Mouse (Mus musculus): ENCODE measurements around the gene Slc41a2. TPM values are rescaled to one million over a fixed set of nuclear protein-coding genes. Genes with fewer than 3 reads are reported as not detected.

Slc41a2 gene
- polyA plus RNA-seq, 1 experiment from 2014 or later = 0.72 TPM

DNA sequence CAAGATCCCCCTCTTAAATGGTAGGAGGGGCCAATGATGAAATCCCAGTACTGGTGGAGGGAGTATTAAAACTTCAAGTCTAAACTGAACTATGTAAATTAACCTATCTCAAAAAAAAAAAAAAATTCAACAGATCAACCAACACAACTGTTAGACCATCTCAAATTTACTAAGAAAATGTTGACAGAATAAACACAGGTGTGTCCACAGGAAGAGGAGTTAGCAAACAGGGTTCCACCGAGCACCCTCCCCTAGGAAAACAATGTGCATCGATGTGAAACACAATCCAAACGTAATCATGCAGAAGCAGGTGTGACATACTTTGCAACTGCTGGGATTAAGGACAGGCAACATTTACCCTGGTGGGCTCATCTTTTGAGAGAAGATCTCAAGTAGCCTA lies 12.8 kb downstream of the Slc41a2 start:
- no peaks in the 10 kb centered on the region for H3K36me3 ChIP-seq (ENCODE audit: control insufficient read depth, insufficient read depth, low read length)
- no peak overlapping the region for H3K4me3 ChIP-seq (ENCODE audit: control insufficient read depth in 1 of 2, insufficient read depth in 1 of 2, low read depth in 1 of 2, low read length in 2 of 2)
- no peak overlapping the region for H3K27ac ChIP-seq (replicated peaks in 1 of 2; ENCODE audit: control insufficient read depth in 1 of 2, insufficient read depth in 1 of 2, low read depth in 2 of 2, low read length in 2 of 2)
- ATAC-seq (ENCODE audit: insufficient number of reproducible peaks, insufficient read depth, low FRiP score, low read depth) = no peak
- H3K9ac ChIP-seq (ENCODE audit: low read length) = no peak overlapping the region
- no peak overlapping the region for H3K4me2 ChIP-seq (ENCODE audit: low read length)
- no peaks in the 10 kb centered on the region for H3K27me3 ChIP-seq (ENCODE audit: control insufficient read depth, insufficient read depth, low read length)
- no peaks in the 10 kb centered on the region for H3K9me3 ChIP-seq (ENCODE audit: control insufficient read depth, low read length)
- WGBS = 77% methylated on average over 3 of the region's 3 CpGs
- H3K4me1 ChIP-seq (ENCODE audit: control insufficient read depth in 2 of 2, insufficient read depth in 2 of 2, low read length in 2 of 2) = no peaks in the 10 kb centered on the region

DNA sequence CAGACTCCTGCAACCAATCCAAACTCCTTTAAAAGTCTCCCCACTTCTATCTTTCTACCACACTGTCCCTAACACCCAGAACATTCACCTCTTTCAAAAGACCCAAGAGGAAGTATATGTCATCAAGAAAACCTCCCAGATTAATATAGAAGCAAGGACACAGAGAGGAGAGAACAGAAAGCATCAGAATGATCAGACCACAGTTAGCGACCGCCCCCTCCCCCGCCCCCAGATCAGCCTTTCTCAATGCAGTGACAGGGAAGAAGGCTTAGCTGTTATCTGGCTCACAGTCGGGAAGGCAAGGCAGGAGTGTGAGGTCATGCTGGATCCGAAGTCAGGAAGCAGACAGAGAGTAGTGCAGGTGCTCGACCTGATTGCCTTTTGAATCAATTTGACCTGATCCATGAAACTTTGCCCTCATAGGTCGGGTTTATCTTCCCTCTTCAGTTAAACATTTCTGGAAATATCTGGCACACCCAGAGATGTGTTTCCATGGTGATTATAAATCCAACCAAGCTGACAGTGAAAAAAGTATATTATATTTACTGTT lies 15.1 kb downstream of the Slc41a2 start:
- Histone ChIP-seq H3K4me2 (ENCODE audit: low read length) (no peak overlapping the region), H3K27me3 (ENCODE audit: control insufficient read depth, insufficient read depth, low read length) (no peaks in the 10 kb centered on the region), H3K9ac (ENCODE audit: low read length) (no peak overlapping the region), H3K9me3 (ENCODE audit: control insufficient read depth, low read length) (no peaks in the 10 kb centered on the region), H3K4me1 (ENCODE audit: control insufficient read depth in 2 of 2, insufficient read depth in 2 of 2, low read length in 2 of 2) (no peaks in the 10 kb centered on the region), H3K36me3 (ENCODE audit: control insufficient read depth, insufficient read depth, low read length) (no peaks in the 10 kb centered on the region), H3K27ac (replicated peaks in 1 of 2; ENCODE audit: control insufficient read depth in 1 of 2, insufficient read depth in 1 of 2, low read depth in 2 of 2, low read length in 2 of 2) (no peak overlapping the region), H3K4me3 (ENCODE audit: control insufficient read depth in 1 of 2, insufficient read depth in 1 of 2, low read depth in 1 of 2, low read length in 2 of 2) (no peak overlapping the region)
- ATAC-seq (ENCODE audit: insufficient number of reproducible peaks, insufficient read depth, low FRiP score, low read depth) = no peak
- 19% methylated on average over 7 of the region's 7 CpGs for WGBS

DNA sequence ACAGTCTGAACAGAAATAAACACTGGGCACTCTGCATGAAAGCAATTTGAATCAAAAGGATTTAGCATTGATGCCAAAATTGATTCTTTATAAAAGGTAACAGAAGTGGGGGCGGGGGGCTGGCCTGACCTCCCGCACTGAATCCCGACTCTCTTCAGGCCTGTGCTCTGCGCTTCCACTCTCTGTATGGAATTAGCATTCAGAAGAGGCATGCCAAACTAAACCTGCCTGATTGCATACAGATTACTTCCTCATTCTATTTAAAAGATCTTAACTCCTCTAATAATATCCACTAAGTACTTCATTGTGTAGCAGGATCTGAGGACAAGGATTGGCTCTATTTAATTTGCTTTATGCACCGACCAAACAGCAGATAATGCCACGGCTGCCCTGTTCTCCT lies 16.2 kb downstream of the Slc41a2 start:
- no peak for ATAC-seq (ENCODE audit: insufficient number of reproducible peaks, insufficient read depth, low FRiP score, low read depth)
- Histone ChIP-seq H3K27me3 (ENCODE audit: control insufficient read depth, insufficient read depth, low read length) (no peaks in the 10 kb centered on the region), H3K27ac (replicated peaks in 1 of 2; ENCODE audit: control insufficient read depth in 1 of 2, insufficient read depth in 1 of 2, low read depth in 2 of 2, low read length in 2 of 2) (no peak overlapping the region), H3K4me1 (ENCODE audit: control insufficient read depth in 2 of 2, insufficient read depth in 2 of 2, low read length in 2 of 2) (no peaks in the 10 kb centered on the region), H3K36me3 (ENCODE audit: control insufficient read depth, insufficient read depth, low read length) (no peaks in the 10 kb centered on the region), H3K4me2 (ENCODE audit: low read length) (no peak overlapping the region), H3K4me3 (ENCODE audit: control insufficient read depth in 1 of 2, insufficient read depth in 1 of 2, low read depth in 1 of 2, low read length in 2 of 2) (no peak overlapping the region), H3K9ac (ENCODE audit: low read length) (no peak overlapping the region), H3K9me3 (ENCODE audit: control insufficient read depth, low read length) (no peaks in the 10 kb centered on the region)
- WGBS = 76% methylated on average over 6 of the region's 6 CpGs

DNA sequence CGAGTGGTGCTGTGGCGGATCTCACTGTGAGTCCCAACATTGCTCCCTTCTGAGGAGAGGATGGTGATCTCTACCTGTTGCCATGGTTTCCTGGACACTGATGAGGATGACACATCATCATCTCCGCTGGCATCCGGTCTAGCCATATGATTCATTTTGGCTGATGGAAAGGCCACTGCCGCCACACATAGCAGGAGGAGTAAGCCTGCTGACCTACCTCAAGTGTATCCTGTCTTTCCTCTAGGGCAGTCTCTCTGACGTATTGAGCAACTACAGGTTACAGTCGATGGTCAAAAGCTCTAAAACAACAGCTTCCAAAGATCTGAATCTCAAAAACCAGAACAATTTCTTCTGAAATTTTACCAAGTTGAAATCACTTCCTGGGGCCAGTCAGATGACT lies 16.8 kb downstream of the Slc41a2 start:
- Histone ChIP-seq H3K27me3 (ENCODE audit: control insufficient read depth, insufficient read depth, low read length) (no peaks in the 10 kb centered on the region), H3K4me1 (ENCODE audit: control insufficient read depth in 2 of 2, insufficient read depth in 2 of 2, low read length in 2 of 2) (no peaks in the 10 kb centered on the region), H3K9ac (ENCODE audit: low read length) (no peak overlapping the region), H3K4me2 (ENCODE audit: low read length) (no peak overlapping the region), H3K27ac (replicated peaks in 1 of 2; ENCODE audit: control insufficient read depth in 1 of 2, insufficient read depth in 1 of 2, low read depth in 2 of 2, low read length in 2 of 2) (no peak overlapping the region), H3K4me3 (ENCODE audit: control insufficient read depth in 1 of 2, insufficient read depth in 1 of 2, low read depth in 1 of 2, low read length in 2 of 2) (no peak overlapping the region), H3K9me3 (ENCODE audit: control insufficient read depth, low read length) (no peaks in the 10 kb centered on the region), H3K36me3 (ENCODE audit: control insufficient read depth, insufficient read depth, low read length) (no peaks in the 10 kb centered on the region)
- no peak for ATAC-seq (ENCODE audit: insufficient number of reproducible peaks, insufficient read depth, low FRiP score, low read depth)
- 90% methylated on average over 7 of the region's 7 CpGs for WGBS

DNA sequence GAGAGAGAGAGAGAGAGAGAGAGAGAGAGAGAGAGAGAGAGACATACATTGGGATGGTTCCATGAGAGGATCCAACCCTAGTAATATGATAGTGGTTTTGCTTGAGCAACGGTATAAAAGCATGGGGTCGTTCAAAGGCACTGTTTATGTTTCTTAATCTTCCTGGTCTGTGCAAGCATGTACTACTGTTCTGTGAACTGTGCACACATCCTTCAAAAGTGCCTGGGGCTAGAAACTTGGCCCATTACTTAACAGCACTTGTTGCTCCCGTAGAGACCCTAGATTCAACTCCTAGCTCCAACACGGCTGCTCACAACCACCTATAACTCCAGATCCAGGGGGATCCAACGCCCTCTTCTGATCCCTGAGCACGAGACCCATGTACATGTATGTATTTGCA lies 17.3 kb downstream of the Slc41a2 start:
- no peaks in the 10 kb centered on the region for H3K9me3 ChIP-seq (ENCODE audit: control insufficient read depth, low read length)
- H3K36me3 ChIP-seq (ENCODE audit: control insufficient read depth, insufficient read depth, low read length) = no peaks in the 10 kb centered on the region
- H3K9ac ChIP-seq (ENCODE audit: low read length) = no peak overlapping the region
- no peak overlapping the region for H3K4me2 ChIP-seq (ENCODE audit: low read length)
- ATAC-seq (ENCODE audit: insufficient number of reproducible peaks, insufficient read depth, low FRiP score, low read depth) = no peak
- H3K4me3 ChIP-seq (ENCODE audit: control insufficient read depth in 1 of 2, insufficient read depth in 1 of 2, low read depth in 1 of 2, low read length in 2 of 2) = no peak overlapping the region
- WGBS = 80% methylated on average over 6 of the region's 6 CpGs
- no peak overlapping the region for H3K27ac ChIP-seq (replicated peaks in 1 of 2; ENCODE audit: control insufficient read depth in 1 of 2, insufficient read depth in 1 of 2, low read depth in 2 of 2, low read length in 2 of 2)
- no peaks in the 10 kb centered on the region for H3K4me1 ChIP-seq (ENCODE audit: control insufficient read depth in 2 of 2, insufficient read depth in 2 of 2, low read length in 2 of 2)
- no peaks in the 10 kb centered on the region for H3K27me3 ChIP-seq (ENCODE audit: control insufficient read depth, insufficient read depth, low read length)

DNA sequence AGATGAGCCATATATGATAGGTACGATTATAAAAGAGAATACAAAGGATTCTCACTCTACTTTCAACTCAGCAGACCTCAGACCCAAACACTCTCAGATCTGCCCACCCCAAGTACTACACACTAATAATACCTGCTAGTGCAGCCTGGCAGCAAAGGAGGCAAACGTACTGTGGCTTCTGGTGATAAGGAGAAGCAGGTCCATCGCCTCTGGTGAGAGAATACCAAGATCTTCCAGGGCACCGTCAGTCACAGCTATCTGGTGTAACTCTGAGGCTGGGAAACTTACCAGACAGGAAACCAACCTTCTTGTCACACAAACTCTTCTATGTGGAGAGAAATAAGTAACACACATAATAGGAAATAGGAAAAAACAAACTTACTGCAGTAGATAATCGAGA lies 24.6 kb downstream of the Slc41a2 start:
- H3K4me3 ChIP-seq (ENCODE audit: control insufficient read depth in 1 of 2, insufficient read depth in 1 of 2, low read depth in 1 of 2, low read length in 2 of 2) = no peak overlapping the region
- no peak overlapping the region for H3K4me2 ChIP-seq (ENCODE audit: low read length)
- H3K9ac ChIP-seq (ENCODE audit: low read length) = no peak overlapping the region
- no peak overlapping the region for H3K27ac ChIP-seq (replicated peaks in 1 of 2; ENCODE audit: control insufficient read depth in 1 of 2, insufficient read depth in 1 of 2, low read depth in 2 of 2, low read length in 2 of 2)
- H3K27me3 ChIP-seq (ENCODE audit: control insufficient read depth, insufficient read depth, low read length) = no peaks in the 10 kb centered on the region
- no peaks in the 10 kb centered on the region for H3K4me1 ChIP-seq (ENCODE audit: control insufficient read depth in 2 of 2, insufficient read depth in 2 of 2, low read length in 2 of 2)
- no peak for ATAC-seq (ENCODE audit: insufficient number of reproducible peaks, insufficient read depth, low FRiP score, low read depth)
- 44% methylated on average over 5 of the region's 5 CpGs for WGBS
- H3K9me3 ChIP-seq (ENCODE audit: control insufficient read depth, low read length) = 0 out of 2 replicates have a peak, but pooled peaks cover 6% of the 10 kb centered on the region
- H3K36me3 ChIP-seq (ENCODE audit: control insufficient read depth, insufficient read depth, low read length) = no peaks in the 10 kb centered on the region

DNA sequence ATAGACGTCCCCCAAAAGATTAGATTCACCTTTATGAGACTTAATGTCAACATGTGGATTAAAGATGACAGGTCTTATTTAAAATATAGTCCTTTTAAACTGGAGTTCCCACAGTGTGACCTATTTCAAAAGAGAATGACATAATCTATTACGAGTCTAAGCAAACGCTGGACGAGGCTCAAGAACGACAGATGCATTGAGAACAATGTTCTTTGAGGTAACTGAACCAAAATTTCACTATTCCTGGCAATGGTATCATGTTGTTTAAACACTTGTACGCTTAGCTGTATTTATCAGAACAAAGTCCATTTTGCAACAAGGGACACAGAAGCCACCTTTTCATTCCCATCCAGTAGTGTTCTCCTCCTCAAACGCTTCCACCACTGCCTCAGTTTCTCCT lies 27.3 kb downstream of the Slc41a2 start:
- Histone ChIP-seq H3K9me3 (ENCODE audit: control insufficient read depth, low read length) (0 out of 2 replicates have a peak, but pooled peaks cover 6% of the 10 kb centered on the region), H3K9ac (ENCODE audit: low read length) (no peak overlapping the region), H3K27me3 (ENCODE audit: control insufficient read depth, insufficient read depth, low read length) (no peaks in the 10 kb centered on the region), H3K4me2 (ENCODE audit: low read length) (no peak overlapping the region), H3K27ac (replicated peaks in 1 of 2; ENCODE audit: control insufficient read depth in 1 of 2, insufficient read depth in 1 of 2, low read depth in 2 of 2, low read length in 2 of 2) (no peak overlapping the region), H3K4me3 (ENCODE audit: control insufficient read depth in 1 of 2, insufficient read depth in 1 of 2, low read depth in 1 of 2, low read length in 2 of 2) (no peak overlapping the region), H3K36me3 (ENCODE audit: control insufficient read depth, insufficient read depth, low read length) (no peaks in the 10 kb centered on the region), H3K4me1 (ENCODE audit: control insufficient read depth in 2 of 2, insufficient read depth in 2 of 2, low read length in 2 of 2) (no peaks in the 10 kb centered on the region)
- ATAC-seq (ENCODE audit: insufficient number of reproducible peaks, insufficient read depth, low FRiP score, low read depth) = no peak
- WGBS = 81% methylated on average over 7 of the region's 7 CpGs

DNA sequence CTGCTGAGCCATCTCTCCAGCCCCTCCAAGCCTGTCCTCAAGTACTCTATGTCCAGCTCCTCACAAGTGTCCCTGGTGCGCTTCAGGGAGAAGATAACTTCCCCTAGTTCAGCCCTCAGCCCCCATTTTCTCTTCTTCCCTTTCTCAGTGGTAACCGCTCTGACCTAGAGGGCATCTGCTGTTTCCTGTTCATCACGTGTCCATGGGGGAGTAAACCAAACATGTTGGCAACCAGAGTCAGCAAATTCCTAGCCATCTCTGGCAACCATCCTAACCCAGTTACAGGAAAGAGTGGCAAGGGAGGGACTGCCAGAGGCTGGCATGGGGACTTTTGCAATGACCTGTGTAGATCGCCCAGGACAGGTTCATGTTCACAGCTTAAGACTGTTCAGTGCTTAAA lies 36.0 kb downstream of the Slc41a2 start:
- Histone ChIP-seq H3K4me2 (ENCODE audit: low read length) (no peak overlapping the region), H3K27ac (replicated peaks in 1 of 2; ENCODE audit: control insufficient read depth in 1 of 2, insufficient read depth in 1 of 2, low read depth in 2 of 2, low read length in 2 of 2) (no peak overlapping the region), H3K36me3 (ENCODE audit: control insufficient read depth, insufficient read depth, low read length) (no peaks in the 10 kb centered on the region), H3K9me3 (ENCODE audit: control insufficient read depth, low read length) (no peaks in the 10 kb centered on the region), H3K4me3 (ENCODE audit: control insufficient read depth in 1 of 2, insufficient read depth in 1 of 2, low read depth in 1 of 2, low read length in 2 of 2) (no peak overlapping the region), H3K4me1 (ENCODE audit: control insufficient read depth in 2 of 2, insufficient read depth in 2 of 2, low read length in 2 of 2) (peaks cover 0 to 2% of the 10 kb centered on the region in 2 experiments; a peak in 1 of 4 replicates), H3K27me3 (ENCODE audit: control insufficient read depth, insufficient read depth, low read length) (no peaks in the 10 kb centered on the region), H3K9ac (ENCODE audit: low read length) (no peak overlapping the region)
- no peak for ATAC-seq (ENCODE audit: insufficient number of reproducible peaks, insufficient read depth, low FRiP score, low read depth)
- WGBS = 72% methylated on average over 4 of the region's 4 CpGs

Measured in heart, embryonic 14.5 days (tissue).